Mouse (Mus musculus): ENCODE results near the gene Pclaf. TPM values are rescaled to one million over a fixed set of nuclear protein-coding genes. Genes with fewer than 3 reads are reported as not detected.

Pclaf gene
- total and polyA plus RNA-seq, 3 experiments = 2.4 to 95.3 (median 28.9) TPM

DNA sequence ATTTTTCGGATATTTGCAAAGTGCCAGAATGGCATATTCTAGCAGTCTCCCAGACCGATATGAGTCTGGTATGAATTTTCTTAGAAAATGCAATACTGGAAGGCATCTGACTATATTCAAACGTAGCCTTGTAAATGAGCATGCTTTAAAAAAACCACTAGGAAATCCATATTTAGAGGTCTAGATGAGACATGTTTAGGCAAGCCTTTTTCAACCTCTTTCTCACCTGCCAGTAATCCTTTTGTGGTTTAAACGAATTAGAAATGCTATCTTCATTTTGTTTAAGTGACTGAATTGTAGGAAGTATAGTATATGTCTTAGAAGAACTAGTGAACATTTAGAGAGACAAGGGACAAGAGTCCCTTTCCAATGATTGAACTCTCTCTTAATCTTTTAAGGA, 19.8 kb downstream of the Pclaf start:
- Histone ChIP-seq H3K4me1 (ENCODE audit: insufficient read depth, low read depth, low read length) (peaks cover 20% of the 10 kb centered on the region), H3K36me3 (replicated peaks) (peaks cover 9% of the 10 kb centered on the region), H3K27me3 (ENCODE audit: insufficient read depth, low read length) (no peaks in the 10 kb centered on the region), H3K9me3 (replicated peaks) (no peaks in the 10 kb centered on the region), H3K4me3 (ENCODE audit: low read depth, low read length) (peak overlapping the region; percentile 90)
- ATAC-seq (ENCODE audit: extremely low read depth, insufficient number of reproducible peaks, low FRiP score, poor library complexity, severe bottlenecking) = no peak
- no peak for DNase-seq (ENCODE audit: low spot score)
- TF ChIP-seq CTCF (IDR thresholded peaks at IDR 0.05; ENCODE audit: low read depth, low read length) (no peak), GATA1 (IDR thresholded peaks at IDR 0.05; ENCODE audit: borderline replicate concordance, low read length) (no peak), POLR2AphosphoS5 (IDR thresholded peaks at IDR 0.05; ENCODE audit: insufficient replicate concordance, low read depth, low read length) (no peak), TAL1 (conservative IDR thresholded peaks at IDR 0.05; ENCODE audit: low read depth, low read length) (no peak), GATA2 (IDR thresholded peaks at IDR 0.05; ENCODE audit: borderline replicate concordance, low read depth, low read length) (no peak)

GRCm38 (mm10) chr9:65913976-65914375, 23.9 kb downstream of the Pclaf start:
- TF ChIP-seq CTCF (IDR thresholded peaks at IDR 0.05; ENCODE audit: low read depth, low read length) (no peak), TAL1 (conservative IDR thresholded peaks at IDR 0.05; ENCODE audit: low read depth, low read length) (no peak), GATA2 (IDR thresholded peaks at IDR 0.05; ENCODE audit: borderline replicate concordance, low read depth, low read length) (no peak), POLR2AphosphoS5 (IDR thresholded peaks at IDR 0.05; ENCODE audit: insufficient replicate concordance, low read depth, low read length) (no peak), GATA1 (IDR thresholded peaks at IDR 0.05; ENCODE audit: borderline replicate concordance, low read length) (no peak)
- H3K9me3 ChIP-seq (replicated peaks) = no peaks in the 10 kb centered on the region
- no peak overlapping the region for H3K4me3 ChIP-seq (ENCODE audit: low read depth, low read length)
- DNase-seq (ENCODE audit: low spot score) (no peak), ATAC-seq (ENCODE audit: extremely low read depth, insufficient number of reproducible peaks, low FRiP score, poor library complexity, severe bottlenecking) (no peak)
- H3K27me3 ChIP-seq (ENCODE audit: insufficient read depth, low read length) = no peaks in the 10 kb centered on the region
- peaks cover 23% of the 10 kb centered on the region for H3K4me1 ChIP-seq (ENCODE audit: insufficient read depth, low read depth, low read length)
- H3K36me3 ChIP-seq (replicated peaks) = peaks cover 9% of the 10 kb centered on the region

DNA sequence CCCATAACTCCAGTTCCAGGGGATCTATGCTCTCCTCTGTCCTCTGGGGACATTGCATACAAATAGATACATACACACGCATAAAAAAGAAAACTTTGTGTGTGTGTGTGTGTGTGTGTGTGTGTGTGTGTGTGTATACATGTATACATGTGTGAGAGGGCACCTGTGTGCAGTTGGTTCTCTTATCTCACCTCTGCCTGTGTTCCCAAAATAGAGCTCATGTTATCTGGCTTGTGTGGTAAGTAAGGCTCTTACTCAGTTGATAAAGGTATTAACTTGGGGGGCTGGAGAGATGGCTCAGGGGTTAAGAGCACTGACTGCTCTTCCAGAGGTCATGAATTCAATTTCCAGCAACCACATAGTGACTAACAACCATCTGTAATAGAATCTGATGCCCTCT, 27.0 kb downstream of the Pclaf start:
- Histone ChIP-seq H3K27me3 (ENCODE audit: insufficient read depth, low read length) (no peaks in the 10 kb centered on the region), H3K9me3 (replicated peaks) (no peaks in the 10 kb centered on the region), H3K36me3 (replicated peaks) (peaks cover 11% of the 10 kb centered on the region), H3K4me1 (ENCODE audit: insufficient read depth, low read depth, low read length) (peaks cover 12% of the 10 kb centered on the region), H3K4me3 (ENCODE audit: low read depth, low read length) (no peak overlapping the region)
- TF ChIP-seq GATA2 (IDR thresholded peaks at IDR 0.05; ENCODE audit: borderline replicate concordance, low read depth, low read length) (no peak), CTCF (IDR thresholded peaks at IDR 0.05; ENCODE audit: low read depth, low read length) (no peak), GATA1 (IDR thresholded peaks at IDR 0.05; ENCODE audit: borderline replicate concordance, low read length) (no peak), POLR2AphosphoS5 (IDR thresholded peaks at IDR 0.05; ENCODE audit: insufficient replicate concordance, low read depth, low read length) (no peak), TAL1 (conservative IDR thresholded peaks at IDR 0.05; ENCODE audit: low read depth, low read length) (no peak)
- ATAC-seq (ENCODE audit: extremely low read depth, insufficient number of reproducible peaks, low FRiP score, poor library complexity, severe bottlenecking) = no peak
- no peak for DNase-seq (ENCODE audit: low spot score)

- ATAC-seq (ENCODE audit: extremely low read depth, insufficient number of reproducible peaks, low FRiP score, poor library complexity, severe bottlenecking) (no peak), DNase-seq (ENCODE audit: low spot score) (no peak)
- H3K27me3 ChIP-seq (ENCODE audit: insufficient read depth, low read length) = no peaks in the 10 kb centered on the region
- peaks cover 28% of the 10 kb centered on the region for H3K36me3 ChIP-seq (replicated peaks)
- peaks cover 4% of the 10 kb centered on the region; the same call in 1 of the 2 replicates for H3K4me1 ChIP-seq (ENCODE audit: insufficient read depth, low read depth, low read length)
- TF ChIP-seq CTCF (IDR thresholded peaks at IDR 0.05; ENCODE audit: low read depth, low read length) (no peak), GATA2 (IDR thresholded peaks at IDR 0.05; ENCODE audit: borderline replicate concordance, low read depth, low read length) (no peak), TAL1 (conservative IDR thresholded peaks at IDR 0.05; ENCODE audit: low read depth, low read length) (no peak), POLR2AphosphoS5 (IDR thresholded peaks at IDR 0.05; ENCODE audit: insufficient replicate concordance, low read depth, low read length) (no peak), GATA1 (IDR thresholded peaks at IDR 0.05; ENCODE audit: borderline replicate concordance, low read length) (no peak)
- H3K9me3 ChIP-seq (replicated peaks) = no peaks in the 10 kb centered on the region
- H3K4me3 ChIP-seq (ENCODE audit: low read depth, low read length) = no peak overlapping the region
Observed at GRCm38 (mm10) chr9:65928456-65928855, 38.4 kb downstream of the Pclaf start.

- TF ChIP-seq TAL1 (conservative IDR thresholded peaks at IDR 0.05; ENCODE audit: low read depth, low read length) (no peak), GATA1 (IDR thresholded peaks at IDR 0.05; ENCODE audit: borderline replicate concordance, low read length) (no peak), POLR2AphosphoS5 (IDR thresholded peaks at IDR 0.05; ENCODE audit: insufficient replicate concordance, low read depth, low read length) (no peak), CTCF (IDR thresholded peaks at IDR 0.05; ENCODE audit: low read depth, low read length) (no peak), GATA2 (IDR thresholded peaks at IDR 0.05; ENCODE audit: borderline replicate concordance, low read depth, low read length) (no peak)
- no peaks in the 10 kb centered on the region for H3K9me3 ChIP-seq (replicated peaks)
- H3K4me3 ChIP-seq (ENCODE audit: low read depth, low read length) = no peak overlapping the region
- H3K4me1 ChIP-seq (ENCODE audit: insufficient read depth, low read depth, low read length) = peaks cover 4% of the 10 kb centered on the region; the same call in 1 of the 2 replicates
- peaks cover 31% of the 10 kb centered on the region for H3K36me3 ChIP-seq (replicated peaks)
- ATAC-seq (ENCODE audit: extremely low read depth, insufficient number of reproducible peaks, low FRiP score, poor library complexity, severe bottlenecking) = no peak
- no peaks in the 10 kb centered on the region for H3K27me3 ChIP-seq (ENCODE audit: insufficient read depth, low read length)
- no peak for DNase-seq (ENCODE audit: low spot score)
Observed at GRCm38 (mm10) chr9:65929826-65930225, 39.8 kb downstream of the Pclaf start.

DNA sequence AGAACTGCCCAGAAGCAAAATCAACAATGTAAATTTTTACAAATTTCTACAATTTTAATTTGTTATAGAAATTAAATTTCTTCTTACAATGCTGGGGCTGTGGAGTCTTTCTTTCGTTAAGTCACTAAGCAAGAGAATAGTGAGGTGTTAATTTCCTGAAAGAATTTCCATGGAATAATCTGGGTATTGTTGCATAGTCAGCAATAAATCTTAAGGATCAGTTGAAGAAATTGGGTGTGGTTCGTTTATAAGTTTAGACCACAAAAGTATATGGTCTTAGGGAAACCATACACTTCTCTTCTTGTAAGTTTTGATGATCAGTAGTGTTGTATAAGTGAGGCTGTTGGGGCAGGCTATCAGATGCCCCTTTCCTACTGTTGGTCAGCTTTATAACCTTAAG, 47.5 kb downstream of the Pclaf start:
- H3K4me3 ChIP-seq (ENCODE audit: low read depth, low read length) = no peak overlapping the region
- ATAC-seq (ENCODE audit: extremely low read depth, insufficient number of reproducible peaks, low FRiP score, poor library complexity, severe bottlenecking) = no peak
- H3K36me3 ChIP-seq (replicated peaks) = peaks cover 11% of the 10 kb centered on the region
- no peaks in the 10 kb centered on the region for H3K9me3 ChIP-seq (replicated peaks)
- no peaks in the 10 kb centered on the region for H3K27me3 ChIP-seq (ENCODE audit: insufficient read depth, low read length)
- no peaks in the 10 kb centered on the region; the same call in 1 of the 2 replicates for H3K4me1 ChIP-seq (ENCODE audit: insufficient read depth, low read depth, low read length)
- TF ChIP-seq GATA1 (IDR thresholded peaks at IDR 0.05; ENCODE audit: borderline replicate concordance, low read length) = no peak
- no peak for TF ChIP-seq GATA2 (IDR thresholded peaks at IDR 0.05; ENCODE audit: borderline replicate concordance, low read depth, low read length)
- no peak for TF ChIP-seq POLR2AphosphoS5 (IDR thresholded peaks at IDR 0.05; ENCODE audit: insufficient replicate concordance, low read depth, low read length)
- no peak for TF ChIP-seq TAL1 (conservative IDR thresholded peaks at IDR 0.05; ENCODE audit: low read depth, low read length)
- TF ChIP-seq CTCF (IDR thresholded peaks at IDR 0.05; ENCODE audit: low read depth, low read length) = no peak
- DNase-seq (ENCODE audit: low spot score) = no peak
